Mouse (Mus musculus): ENCODE results near the gene Nsmce4a.

GRCm38 (mm10) chr7:130552780-130553179, 20.1 kb downstream of the Nsmce4a start:
- no peak for TF ChIP-seq CTCF (IDR thresholded peaks at IDR 0.05; ENCODE audit: low read depth, low read length)
- no peak for TF ChIP-seq POLR2A (IDR thresholded peaks at IDR 0.05; ENCODE audit: borderline replicate concordance, low read depth, low read length)
